Mouse (Mus musculus): ENCODE measurements at regions not wholly inside any gene's neighbourhood (a gene's known extent, or its start where the extent isn't known, plus 50 kb on each side); places are given as distances from the start of the nearest gene placed in this dataset.

DNA sequence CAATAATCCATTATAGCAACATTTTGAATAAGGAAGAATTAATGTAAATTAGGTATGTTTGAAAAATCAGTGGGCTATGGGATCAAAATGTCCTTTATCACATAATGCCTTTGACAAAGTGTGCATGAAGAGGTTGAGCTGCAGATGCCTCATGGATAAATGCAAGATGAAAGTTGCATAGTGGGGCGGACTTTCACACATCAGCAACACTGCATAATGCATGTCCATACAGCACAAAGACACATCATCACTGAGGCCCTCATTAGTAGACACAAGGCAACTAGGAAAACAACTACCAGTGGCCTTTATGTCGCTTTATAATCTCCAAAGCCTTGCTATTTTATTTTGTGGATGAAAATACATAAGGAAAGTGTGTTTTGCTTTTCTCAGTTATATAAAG, 105.8 kb upstream of the Rap2b start:
- TF ChIP-seq EP300 (IDR thresholded peaks at IDR 0.05; ENCODE audit: low read depth in 1 of 2, low read length in 2 of 2) (no peak), POLR2A (IDR thresholded peaks at IDR 0.05; ENCODE audit: control insufficient read depth in 1 of 2, insufficient read depth in 1 of 2, low read depth in 1 of 2, low read length in 2 of 2, poor library complexity in 1 of 2) (no peak), CHD1 (IDR thresholded peaks at IDR 0.05; ENCODE audit: low read depth, low read length) (no peak), E2F4 (IDR thresholded peaks at IDR 0.05; ENCODE audit: borderline replicate concordance, low read depth, low read length) (no peak), TAL1 (IDR thresholded peaks at IDR 0.05; ENCODE audit: low read length) (no peak), POLR2AphosphoS5 (IDR thresholded peaks at IDR 0.05; ENCODE audit: borderline replicate concordance, low read depth, low read length) (no peak), MAZ (IDR thresholded peaks at IDR 0.05; ENCODE audit: low read depth, low read length) (no peak), CTCF (IDR thresholded peaks at IDR 0.05 in 2 of 3, conservative IDR thresholded peaks at IDR 0.05 in 1 of 3; ENCODE audit: control insufficient read depth in 1 of 3, insufficient read depth in 1 of 3, low read depth in 2 of 3, low read length in 3 of 3, poor library complexity in 1 of 3, severe bottlenecking in 1 of 3) (no peak), USF1 (IDR thresholded peaks at IDR 0.05; ENCODE audit: low read depth, low read length) (no peak), USF2 (IDR thresholded peaks at IDR 0.05; ENCODE audit: borderline replicate concordance in 1 of 2, insufficient read depth in 1 of 2, low read depth in 1 of 2, low read length in 2 of 2) (no peak), GATA1 (IDR thresholded peaks at IDR 0.05; ENCODE audit: low read depth, low read length) (no peak), MXI1 (IDR thresholded peaks at IDR 0.05; ENCODE audit: low read depth, low read length) (no peak)

Measured in MEL (cell line).